Mouse (Mus musculus) bone marrow macrophage, adult 2 months (primary cell): ENCODE results near the gene Diaph2. TPM values are rescaled to one million over a fixed set of nuclear protein-coding genes. Genes with fewer than 3 reads are reported as not detected.
"Not testable (repeated sequence)": the region's sequence is repeated elsewhere in the genome, so short reads cannot be mapped to it uniquely, and the experiment has no call there.

Experiments
- H3K27ac ChIP-seq: 2 replicates; pipeline ENCODE4 v1.5.1; 2012; ENCODE audit warnings: low read depth, low read length; ENCODE audit not compliant: insufficient read depth
- H3K4me1 ChIP-seq: 2 replicates; pipeline ENCODE4 v1.6.1; 2012; ENCODE audit warnings: low read length; ENCODE audit not compliant: control insufficient read depth, insufficient read depth
- H3K4me3 ChIP-seq: 2 replicates; pipeline ENCODE4 v1.5.1; 2012; ENCODE audit warnings: mild to moderate bottlenecking, low read length, moderate library complexity; ENCODE audit not compliant: insufficient read depth
- CTCF ChIP-seq: IDR thresholded peaks from 2 replicates; pipeline ENCODE4 v1.5.1; 2012; ENCODE audit warnings: low read depth, mild to moderate bottlenecking, low read length, moderate library complexity
- POLR2A ChIP-seq: IDR thresholded peaks from 2 replicates; pipeline ENCODE4 v1.6.1; 2012; ENCODE audit warnings: mild to moderate bottlenecking, low read depth, low read length, borderline replicate concordance
- polyA plus RNA-seq: library from polyadenylated mRNA; stranded (reverse); fragments of >200 nt; gene quantifications from 2 replicates; pipeline ENCODE4 v1.2.4, GENCODE M21; 2012; ENCODE audit not compliant: missing spikeins, insufficient read depth, insufficient read length

The Diaph2 gene
- polyA plus RNA-seq, 1 experiment, result 24.4 TPM

DNA sequence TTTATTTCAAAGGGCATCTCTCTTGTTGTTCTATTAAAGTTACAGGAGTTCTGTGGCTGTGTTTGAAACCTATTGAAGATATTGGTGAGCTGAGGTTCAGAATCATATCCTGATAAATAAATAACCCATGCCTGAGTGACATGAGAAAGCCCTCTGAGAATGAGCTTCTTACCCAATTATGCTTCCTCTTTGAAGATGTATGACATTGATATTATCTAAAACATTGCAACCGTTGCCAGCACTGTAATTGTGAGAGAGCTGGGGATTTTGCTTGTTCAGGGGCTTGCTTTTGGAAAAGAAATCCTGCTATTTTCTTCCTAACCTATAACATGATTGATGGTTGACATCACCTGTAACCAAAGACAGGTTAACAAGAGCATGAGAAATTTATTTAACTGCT lies 438.3 kb downstream of the Diaph2 start:
- Histone ChIP-seq H3K4me1 (no peaks in the 10 kb centered on the region), H3K27ac (no peak overlapping the region), H3K4me3 (no peak overlapping the region)
- no peak for TF ChIP-seq POLR2A
- no peak for TF ChIP-seq CTCF

GRCm38 (mm10) chrX:130188449-130188848 lies 438.9 kb downstream of the Diaph2 start:
- no peaks in the 10 kb centered on the region for H3K4me1 ChIP-seq
- TF ChIP-seq POLR2A, result no peak
- no peak overlapping the region for H3K4me3 ChIP-seq
- no peak overlapping the region for H3K27ac ChIP-seq

- no peak overlapping the region for H3K4me3 ChIP-seq
- H3K27ac ChIP-seq, result no peak overlapping the region
- no peaks in the 10 kb centered on the region for H3K4me1 ChIP-seq
- TF ChIP-seq POLR2A (no peak), CTCF (no peak)
These were observed 439.7 kb downstream of the Diaph2 start for GRCm38 (mm10) chrX:130189250-130189649.

GRCm38 (mm10) chrX:130197412-130197811 lies 447.9 kb downstream of the Diaph2 start:
- H3K4me3 ChIP-seq, H3K27ac ChIP-seq, H3K4me1 ChIP-seq: not testable (repeated sequence)

- no peak for TF ChIP-seq CTCF
- TF ChIP-seq POLR2A, result no peak
- Histone ChIP-seq H3K27ac (no peak overlapping the region), H3K4me1 (no peaks in the 10 kb centered on the region), H3K4me3 (no peak overlapping the region)
These were observed 455.7 kb downstream of the Diaph2 start for GRCm38 (mm10) chrX:130205243-130205642.

GRCm38 (mm10) chrX:130212227-130212626 lies 462.7 kb downstream of the Diaph2 start:
- TF ChIP-seq CTCF (no peak), POLR2A (no peak)
- H3K4me3 ChIP-seq, result no peak overlapping the region
- H3K4me1 ChIP-seq, result no peaks in the 10 kb centered on the region
- no peak overlapping the region for H3K27ac ChIP-seq

- Histone ChIP-seq H3K4me1 (no peaks in the 10 kb centered on the region), H3K27ac (no peak overlapping the region), H3K4me3 (no peak overlapping the region)
- TF ChIP-seq POLR2A (no peak), CTCF (no peak)
These were observed 463.2 kb downstream of the Diaph2 start for GRCm38 (mm10) chrX:130212759-130213158.

GRCm38 (mm10) chrX:130230045-130230444 lies 480.5 kb downstream of the Diaph2 start:
- H3K4me3 ChIP-seq, result no peak overlapping the region
- H3K27ac ChIP-seq, result no peak overlapping the region
- no peaks in the 10 kb centered on the region for H3K4me1 ChIP-seq
- TF ChIP-seq POLR2A (no peak), CTCF (no peak)

DNA sequence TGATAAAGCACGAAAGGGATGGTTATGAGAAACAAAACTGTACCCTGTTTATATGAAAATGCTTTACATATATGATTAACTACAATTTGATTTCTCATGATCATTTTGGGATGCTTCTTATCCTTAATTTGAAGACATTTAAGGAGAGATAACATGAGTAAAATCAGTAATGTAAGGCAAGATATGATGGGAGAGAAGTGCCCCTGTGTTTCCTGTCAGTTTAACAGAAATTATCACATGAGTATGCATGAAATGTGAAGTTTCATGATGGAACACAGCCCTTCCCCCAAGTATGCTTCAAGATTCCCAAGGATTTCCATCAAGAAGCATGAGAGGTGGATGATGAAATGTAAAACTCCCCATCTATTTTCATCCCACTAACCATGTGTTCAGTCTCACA lies 485.6 kb downstream of the Diaph2 start:
- Histone ChIP-seq H3K4me3 (no peak overlapping the region), H3K4me1 (no peaks in the 10 kb centered on the region), H3K27ac (no peak overlapping the region)
- TF ChIP-seq POLR2A (no peak), CTCF (no peak)

DNA sequence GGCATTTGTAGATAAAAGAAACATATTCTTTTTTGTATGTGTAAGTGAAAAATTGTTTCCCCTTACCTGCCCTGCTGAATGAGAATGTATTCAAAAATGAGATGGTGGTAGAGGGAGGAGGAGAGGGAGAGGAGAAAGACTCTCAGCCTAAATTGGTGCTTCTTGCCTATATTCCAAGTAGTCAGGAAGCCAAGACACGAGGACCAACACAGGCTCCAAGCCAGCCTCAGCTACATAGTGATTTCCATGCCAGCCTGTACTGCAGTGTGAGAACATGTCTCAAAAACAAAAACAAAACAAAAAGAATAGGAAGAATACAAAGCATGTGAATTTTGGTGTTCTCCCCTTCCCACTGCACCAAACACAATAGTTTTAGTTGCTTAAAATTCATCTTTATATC lies 497.1 kb downstream of the Diaph2 start:
- H3K4me1 ChIP-seq, result no peaks in the 10 kb centered on the region
- H3K4me3 ChIP-seq, result no peak overlapping the region
- TF ChIP-seq POLR2A (no peak), CTCF (no peak)
- H3K27ac ChIP-seq, result no peak overlapping the region

- no peaks in the 10 kb centered on the region for H3K4me1 ChIP-seq
- no peak for TF ChIP-seq POLR2A
- no peak for TF ChIP-seq CTCF
- H3K4me3 ChIP-seq, result no peak overlapping the region
- H3K27ac ChIP-seq, result no peak overlapping the region
These were observed 504.1 kb downstream of the Diaph2 start for GRCm38 (mm10) chrX:130253664-130254063.
